Mouse (Mus musculus) megakaryocyte-erythroid progenitor cell, adult 5 weeks (primary cell): ENCODE results near the gene Tnfrsf14. TPM values are rescaled to one million over a fixed set of nuclear protein-coding genes. Genes with fewer than 3 reads are reported as not detected.

ENCODE experiments used
- polyA plus RNA-seq: library from polyadenylated mRNA; stranded (reverse); fragments of >175 nt; gene quantifications from 2 replicates; pipeline ENCODE4 v1.2.3, GENCODE M21; 2012

The Tnfrsf14 gene
- polyA plus RNA-seq = 13.7 and 19.5 TPM in 2 replicates

DNA sequence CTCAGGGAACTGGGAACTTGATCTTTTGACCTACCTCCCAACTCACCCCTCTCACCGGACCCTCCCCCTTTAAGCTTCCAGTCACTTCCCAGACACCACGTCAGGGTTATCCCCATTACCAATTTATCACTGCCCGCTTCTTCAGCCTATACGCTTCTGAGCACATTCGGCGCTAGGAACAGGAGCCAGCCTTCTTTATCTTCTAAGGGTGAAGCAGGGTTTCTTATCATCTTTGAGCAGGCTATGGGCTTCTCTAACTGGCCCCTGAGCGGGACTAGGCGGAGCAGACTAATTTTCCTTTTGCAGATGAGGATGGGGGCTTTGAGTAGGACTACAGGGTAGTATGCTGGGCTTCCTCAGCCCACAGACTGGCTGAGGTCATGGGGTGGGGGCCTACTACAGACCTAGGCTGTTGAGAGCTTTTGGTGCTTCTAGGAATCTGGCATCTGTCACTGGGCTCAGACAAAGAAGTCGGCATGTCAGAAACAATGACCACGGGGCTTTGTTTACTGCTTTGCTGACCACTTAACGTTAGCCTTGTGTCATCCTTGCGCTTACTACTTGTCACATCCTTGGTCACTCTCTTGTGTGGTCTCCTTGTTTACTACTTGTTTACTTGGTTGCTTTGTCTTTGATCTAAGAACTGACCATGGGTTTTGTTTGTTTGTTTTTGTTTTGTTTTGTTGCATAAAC, at the start of gene Tnfrsf14:
Gene Tnfrsf14, minus strand, starts transcription at position 169 of the 693 bp plus-strand sequence.

GRCm38 (mm10) chr4:154963901-154964580, 35.7 kb upstream of the Tnfrsf14 start, which contains the start of gene Pank4:
Gene Pank4, plus strand, starts transcription at chr4:154964123.

DNA sequence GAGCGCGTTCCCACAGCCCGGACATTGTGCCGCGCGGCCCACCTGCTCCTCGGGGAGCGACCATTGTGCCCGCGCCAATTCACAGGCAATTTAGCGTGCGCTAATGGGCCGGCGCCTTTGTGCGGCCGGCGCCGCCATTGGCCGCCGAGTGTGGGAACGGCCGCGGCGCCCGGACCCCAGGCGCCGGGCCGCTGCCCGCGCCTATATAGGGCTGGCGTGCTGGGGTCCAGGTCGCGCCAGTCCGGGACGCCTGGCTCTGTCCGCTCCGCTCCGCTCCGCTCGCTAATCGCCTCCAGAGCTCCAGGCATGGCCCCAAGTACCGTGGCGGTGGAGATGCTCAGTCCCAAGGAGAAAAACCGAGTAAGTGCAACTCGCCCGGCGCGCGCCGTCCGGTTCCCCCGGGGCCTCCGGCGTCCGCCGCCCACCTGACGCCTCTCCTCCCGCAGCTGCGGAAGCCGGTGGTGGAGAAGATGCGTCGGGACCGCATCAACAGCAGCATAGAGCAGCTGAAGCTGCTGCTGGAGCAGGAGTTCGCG, 32.4 kb upstream of the Tnfrsf14 start, which contains the start of gene Hes5:
Gene Hes5, plus strand, starts transcription at position 234 of the 536 bp plus-strand sequence.

GRCm38 (mm10) chr4:154898506-154899446, 29.6 kb downstream of the Tnfrsf14 start, which contains the start of gene Fam213b:
Gene Fam213b, minus strand, starts transcription at chr4:154899135.

Other genes with a start within 250 kb of the Tnfrsf14 start
- gene Ttc34, start 91.1 kb downstream of the Tnfrsf14 start, polyA plus RNA-seq = 0.01 TPM in 1 of 2 replicates, not detected in the other
- 0.03 TPM in 1 of 2 replicates, not detected in the other for gene Mmel1, start 59.0 kb downstream of the Tnfrsf14 start, polyA plus RNA-seq
- 4.2 and 6.0 TPM in 2 replicates for gene Fam213b, start 29.4 kb downstream of the Tnfrsf14 start, polyA plus RNA-seq
- 1.1 and 2.5 TPM in 2 replicates for gene Hes5, start 32.4 kb upstream of the Tnfrsf14 start, polyA plus RNA-seq
- gene Pank4, start 35.6 kb upstream of the Tnfrsf14 start, polyA plus RNA-seq = 28.9 and 36.8 TPM in 2 replicates
- gene Plch2, start 128.2 kb upstream of the Tnfrsf14 start, polyA plus RNA-seq = 0.14 TPM in 1 of 2 replicates, not detected in the other
- gene Pex10, start 138.5 kb upstream of the Tnfrsf14 start, polyA plus RNA-seq = 21.4 and 22.4 TPM in 2 replicates
- gene Rer1, start 157.8 kb upstream of the Tnfrsf14 start, polyA plus RNA-seq = 64.4 and 68.2 TPM in 2 replicates
- 2.3 and 2.6 TPM in 2 replicates for gene Morn1, start 158.0 kb upstream of the Tnfrsf14 start, polyA plus RNA-seq